Comparison of ENCODE assay signal across 9 mouse cellular contexts in genomic region chr13:21787760-21788593, GRCm38 (mm10). TPM values are rescaled to one million over a fixed set of nuclear protein-coding genes. Genes with fewer than 3 reads are reported as not detected.
DNase-seq lines count a peak whose midpoint lies in the region; ATAC-seq and TF ChIP-seq lines count a peak whose summit lies in the region.
"Had no signal": no experiment of that assay in that cellular context is flagged by ENCODE, and none has a peak within 500 bp of the region (broad histone marks: within the 10 kb centered on the region; RNA-seq: fewer than 3 reads in every experiment).

No protein-coding gene starts in this region.

- peak overlapping the region; percentile 65 for H3K9ac ChIP-seq in liver, embryonic 15.5 days

- H3K9me3 ChIP-seq in liver, embryonic 15.5 days (replicated peaks) = no peaks in the 10 kb centered on the region
- H3K9me3 ChIP-seq: G1E had no signal

- no peak overlapping the region for H3K27ac ChIP-seq in gastrocnemius, adult 2 months
- H3K27ac ChIP-seq in embryonic fibroblast, embryonic 13.5 days (ENCODE audit: insufficient read depth, low read length) = peak overlapping the region; percentile 85
- H3K27ac ChIP-seq in liver, embryonic 15.5 days (replicated peaks) = peak overlapping the region; percentile 100

- DNase-seq in gastrocnemius, adult 2 months = no peak
- no peak for DNase-seq in gastrocnemius, postnatal 14 days
- peak; percentile 68 for DNase-seq in A20 (ENCODE audit: low read depth, low spot score)
- no peak for DNase-seq in left cerebral cortex, adult 8-10 months (ENCODE audit: low spot score in 2 of 2)
- no peak for DNase-seq in right cerebral cortex, postnatal 25 days
- no peak for DNase-seq in cerebellum, adult 8-10 months

- peak; percentile 23 for ATAC-seq in liver, embryonic 15.5 days (ENCODE audit: insufficient read depth)

- TF ChIP-seq POLR2A in embryonic fibroblast, embryonic 13.5 days (IDR thresholded peaks at IDR 0.05; ENCODE audit: low read depth, low read length) = no peak; the same call in 1 of the 2 replicates

- H3K4me3 ChIP-seq in gastrocnemius, adult 2 months = peak overlapping the region; percentile 73
- H3K4me3 ChIP-seq in embryonic fibroblast, embryonic 13.5 days (ENCODE audit: insufficient read depth, low read length) = peak overlapping the region; percentile 19; the same call in 1 of the 2 replicates
- H3K4me3 ChIP-seq in liver, embryonic 15.5 days (replicated peaks) = peak overlapping the region; percentile 50

- peak overlapping the region; percentile 73 for H3K4me2 ChIP-seq in liver, embryonic 15.5 days

- no peaks in the 10 kb centered on the region for H3K36me3 ChIP-seq in liver, embryonic 15.5 days (replicated peaks)
- H3K36me3 ChIP-seq: G1E had no signal

- H3K27me3 ChIP-seq in liver, embryonic 15.5 days = no peaks in the 10 kb centered on the region

- no peaks in the 10 kb centered on the region for H3K4me1 ChIP-seq in embryonic fibroblast, embryonic 13.5 days (ENCODE audit: control insufficient read depth, insufficient read depth, low read length)
- H3K4me1 ChIP-seq in liver, embryonic 15.5 days (replicated peaks) = peaks cover 50% of the 10 kb centered on the region

- no peak for TF ChIP-seq CTCF in gastrocnemius, adult 2 months (IDR thresholded peaks at IDR 0.05)
- TF ChIP-seq CTCF in embryonic fibroblast, embryonic 13.5 days (IDR thresholded peaks at IDR 0.05; ENCODE audit: borderline replicate concordance, insufficient read depth, low read length) = no peak

- 14% methylated on average over 18 of the region's 21 CpGs for WGBS in liver, embryonic 15.5 days (ENCODE audit: insufficient replicate concordance)

- intact Hi-C loops in gastrocnemius, adult 2 months (cut with DNase I) = loop anchor here (10.0 kb wide), 2 partner anchors 73 to 1647 kb away; partner anchors contain the start of genes Hist1h2ai, Hist1h2bl and Hist1h3h
- intact Hi-C loops in gastrocnemius, postnatal 14 days (cut with DNase I; ENCODE audit: low total_unique reads) = no loop called here

RNA-seq across cellular contexts. Expression of gene Hist1h2bp, which starts 0.7 kb away (rescaled TPM):
- 1 to 10 TPM in 1 of 2 experiments, not detected in 1; 1.1 TPM for total RNA-seq in gastrocnemius, adult 2 months (2021)
- 10 to 100 TPM; 32.1 to 32.8 TPM for total RNA-seq in gastrocnemius, postnatal 14 days (2021)
- polyA plus RNA-seq in embryonic fibroblast, embryonic 13.5 days (2011; ENCODE audit: insufficient read length, low read depth, missing spikeins) = 1.0 TPM in 1 of 2 replicates, not detected in the other
- 5.4 and 6.8 TPM in 2 replicates for polyA plus RNA-seq in liver, embryonic 15.5 days (2015; fragmentation: Nextera tagmentation; extraction: Ambion mirVana)
- total RNA-seq in left cerebral cortex, adult 8-10 months (2022) = 10 to 100 TPM in 1 of 4 experiments, 1 to 10 TPM in 3; 6.0 to 11.4 (median 8.5) TPM

RNA-seq across cellular contexts. Expression of gene Hist1h2an, which starts 1.0 kb away (rescaled TPM):
- total RNA-seq in gastrocnemius, adult 2 months (2021) = not detected
- total RNA-seq in gastrocnemius, postnatal 14 days (2021) = 10 to 100 TPM in 1 of 2 experiments, 1 to 10 TPM in 1; 7.8 to 10.7 TPM
- not detected in 2 replicates for polyA plus RNA-seq in embryonic fibroblast, embryonic 13.5 days (2011; ENCODE audit: insufficient read length, low read depth, missing spikeins)
- 10.9 and 14.7 TPM in 2 replicates for polyA plus RNA-seq in liver, embryonic 15.5 days (2015; fragmentation: Nextera tagmentation; extraction: Ambion mirVana)
- 1 to 10 TPM in 2 of 4 experiments, not detected in 2; 2.9 to 4.0 TPM for total RNA-seq in left cerebral cortex, adult 8-10 months (2022)

RNA-seq across cellular contexts. Expression of gene Hist1h3i, which starts 4.8 kb away (rescaled TPM):
- total RNA-seq in gastrocnemius, adult 2 months (2021) = 10 to 100 TPM; 10.1 to 10.3 TPM
- 10 to 100 TPM; 87.1 to 98.9 TPM for total RNA-seq in gastrocnemius, postnatal 14 days (2021)
- polyA plus RNA-seq in embryonic fibroblast, embryonic 13.5 days (2011; ENCODE audit: insufficient read length, low read depth, missing spikeins) = 4.3 and 8.6 TPM in 2 replicates
- 144 and 178 TPM in 2 replicates for polyA plus RNA-seq in liver, embryonic 15.5 days (2015; fragmentation: Nextera tagmentation; extraction: Ambion mirVana)
- total RNA-seq in left cerebral cortex, adult 8-10 months (2022) = 10 to 100 TPM; 44.4 to 70.8 (median 54.9) TPM

RNA-seq across cellular contexts. Expression of gene Hist1h1b, which starts 7.6 kb away (rescaled TPM):
- total RNA-seq in gastrocnemius, adult 2 months (2021) = under 1 TPM; 0.45 to 0.69 TPM
- 10 to 100 TPM; 49.0 to 49.9 TPM for total RNA-seq in gastrocnemius, postnatal 14 days (2021)
- polyA plus RNA-seq in embryonic fibroblast, embryonic 13.5 days (2011; ENCODE audit: insufficient read length, low read depth, missing spikeins) = 2.3 and 7.8 TPM in 2 replicates
- polyA plus RNA-seq in liver, embryonic 15.5 days (2015; fragmentation: Nextera tagmentation; extraction: Ambion mirVana) = 32.9 and 34.2 TPM in 2 replicates
- total RNA-seq in left cerebral cortex, adult 8-10 months (2022) = 10 to 100 TPM in 2 of 4 experiments, 1 to 10 TPM in 2; 7.2 to 11.0 (median 10.2) TPM

RNA-seq across cellular contexts. Expression of gene Hist1h2bq, which starts 22.0 kb away (rescaled TPM):
- 10 to 100 TPM; 16.2 to 21.6 TPM for total RNA-seq in gastrocnemius, adult 2 months (2021)
- 10 to 100 TPM; 58.2 to 75.5 TPM for total RNA-seq in gastrocnemius, postnatal 14 days (2021)
- 1.0 and 2.3 TPM in 2 replicates for polyA plus RNA-seq in embryonic fibroblast, embryonic 13.5 days (2011; ENCODE audit: insufficient read length, low read depth, missing spikeins)
- 25.1 and 27.6 TPM in 2 replicates for polyA plus RNA-seq in liver, embryonic 15.5 days (2015; fragmentation: Nextera tagmentation; extraction: Ambion mirVana)
- total RNA-seq in left cerebral cortex, adult 8-10 months (2022) = 10 to 100 TPM; 26.3 to 44.6 (median 31.8) TPM

Comparison
In these comparisons a context has a peak if more than half of its experiments do, and no peak if none do; other contexts are left out.
1. RNA of gene Hist1h3i, which starts 4.8 kb away (total RNA-seq): 87.1 to 98.9 TPM in gastrocnemius, postnatal 14 days and 44.4 to 70.8 TPM in left cerebral cortex, adult 8-10 months; 10.1 to 10.3 TPM in gastrocnemius, adult 2 months; every median in the first group is over 4 times any median in the second.
2. H3K4me3 ChIP-seq: peak in every context shown above with its lines; median percentile 73 in gastrocnemius, adult 2 months; 50 in liver, embryonic 15.5 days; 19 in embryonic fibroblast, embryonic 13.5 days.